Mouse (Mus musculus): Measurements from ENCODE around the gene Esrrg.
A peak's percentile ranks its signal among the peaks of the same experiment; 100 is the strongest.

Esrrg gene

GRCm38 (mm10) chr1:188082665-188083640, 474.4 kb downstream of the Esrrg start:
- no peak for DNase-seq (ENCODE audit: low spot score)

- no peak for DNase-seq (ENCODE audit: low spot score)
Observed at GRCm38 (mm10) chr1:188085116-188085879, 476.7 kb downstream of the Esrrg start.

- DNase-seq (ENCODE audit: low spot score) = no peak
Observed at GRCm38 (mm10) chr1:188093724-188094123, 485.1 kb downstream of the Esrrg start.

GRCm38 (mm10) chr1:188101832-188102231, 493.2 kb downstream of the Esrrg start:
- DNase-seq (ENCODE audit: low spot score) = no peak

- no peak for DNase-seq (ENCODE audit: low spot score)
Observed at GRCm38 (mm10) chr1:188103179-188103578, 494.6 kb downstream of the Esrrg start.

- no peak for DNase-seq (ENCODE audit: low spot score)
Observed at GRCm38 (mm10) chr1:188105516-188105915, 496.9 kb downstream of the Esrrg start.

- no peak for DNase-seq (ENCODE audit: low spot score)
Observed at GRCm38 (mm10) chr1:188107946-188108345, 499.4 kb downstream of the Esrrg start.

- no peak for DNase-seq (ENCODE audit: low spot score)
Observed at GRCm38 (mm10) chr1:188111552-188111951, 503.0 kb downstream of the Esrrg start.

GRCm38 (mm10) chr1:188113240-188113639, 504.6 kb downstream of the Esrrg start:
- no peak for DNase-seq (ENCODE audit: low spot score)

GRCm38 (mm10) chr1:188118125-188118524, 509.5 kb downstream of the Esrrg start:
- DNase-seq (ENCODE audit: low spot score) = peak; percentile 72

GRCm38 (mm10) chr1:188119806-188120205, 511.2 kb downstream of the Esrrg start:
- DNase-seq (ENCODE audit: low spot score) = no peak

GRCm38 (mm10) chr1:188125521-188126021, 517.0 kb downstream of the Esrrg start:
- DNase-seq (ENCODE audit: low spot score) = no peak

- no peak for DNase-seq (ENCODE audit: low spot score)
Observed at GRCm38 (mm10) chr1:188136126-188136525, 527.5 kb downstream of the Esrrg start.

GRCm38 (mm10) chr1:188139473-188139872, 530.9 kb downstream of the Esrrg start:
- DNase-seq (ENCODE audit: low spot score) = no peak

GRCm38 (mm10) chr1:188140221-188140620, 531.6 kb downstream of the Esrrg start:
- DNase-seq (ENCODE audit: low spot score) = no peak

GRCm38 (mm10) chr1:188147381-188148156, 539.0 kb downstream of the Esrrg start:
- no peak for DNase-seq (ENCODE audit: low spot score)

GRCm38 (mm10) chr1:188151066-188151465, 542.5 kb downstream of the Esrrg start:
- DNase-seq (ENCODE audit: low spot score) = no peak

GRCm38 (mm10) chr1:188152011-188152410, 543.4 kb downstream of the Esrrg start:
- no peak for DNase-seq (ENCODE audit: low spot score)

GRCm38 (mm10) chr1:188153665-188154064, 545.1 kb downstream of the Esrrg start:
- DNase-seq (ENCODE audit: low spot score) = no peak

- no peak for DNase-seq (ENCODE audit: low spot score)
Observed at GRCm38 (mm10) chr1:188154466-188155110, 546.0 kb downstream of the Esrrg start.

- DNase-seq (ENCODE audit: low spot score) = no peak
Observed at GRCm38 (mm10) chr1:188155135-188155779, 546.7 kb downstream of the Esrrg start.
